Mouse (Mus musculus): ENCODE results near the gene Hirip3. TPM values are rescaled to one million over a fixed set of nuclear protein-coding genes. Genes with fewer than 3 reads are reported as not detected.
"Not testable (repeated sequence)": the region's sequence is repeated elsewhere in the genome, so short reads cannot be mapped to it uniquely, and the experiment has no call there.

Gene Hirip3
- total RNA-seq, 4 experiments from 2014 or later = 32.6 to 47.7 (median 40.7) TPM

DNA sequence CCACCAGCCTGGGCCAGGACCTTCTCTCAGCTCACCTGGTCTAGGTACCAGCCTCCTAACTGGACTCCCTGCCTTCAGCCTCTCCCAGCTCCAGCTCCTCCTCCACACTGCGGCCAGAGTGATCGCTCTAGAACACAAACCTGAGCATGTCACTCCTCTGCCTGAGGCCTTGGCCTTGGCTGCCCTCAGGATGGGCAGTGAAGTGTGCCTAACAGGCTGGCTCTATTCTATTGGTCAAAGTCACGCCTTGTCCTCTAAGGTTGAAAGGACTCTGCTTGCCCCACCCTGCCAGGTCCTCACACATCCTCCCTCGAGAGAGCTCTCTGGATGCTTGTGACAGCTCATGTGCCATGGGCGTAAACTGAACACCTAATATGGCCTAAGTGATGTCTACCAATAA is 8.3 kb upstream of the Hirip3 start:
- no peak for DNase-seq (ENCODE audit: low spot score in 2 of 2)

DNA sequence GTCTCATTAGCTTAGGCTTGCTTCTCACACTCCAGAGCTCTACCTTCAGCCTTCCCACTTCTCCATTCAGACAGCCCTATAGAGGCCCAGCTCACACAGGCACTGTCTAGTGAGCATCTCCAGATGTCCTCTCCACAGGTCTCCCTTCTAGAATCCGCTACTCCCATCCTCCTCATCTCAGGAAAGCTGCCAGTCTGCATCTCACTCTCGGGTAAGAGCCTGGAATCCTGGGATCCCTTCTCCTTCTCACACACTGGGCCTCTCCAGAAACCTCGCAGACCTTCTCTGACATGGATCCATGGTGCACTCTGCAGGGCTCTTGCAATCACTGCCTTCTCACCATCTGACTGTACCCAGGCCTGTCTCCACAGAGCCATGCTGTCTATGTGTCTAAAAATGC is 6.1 kb upstream of the Hirip3 start:
- no peak for DNase-seq (ENCODE audit: low spot score in 2 of 2)

GRCm38 (mm10) chr7:126856741-126857420 is 4.9 kb upstream of the Hirip3 start:
- DNase-seq (ENCODE audit: low spot score in 2 of 2) = no peak

DNA sequence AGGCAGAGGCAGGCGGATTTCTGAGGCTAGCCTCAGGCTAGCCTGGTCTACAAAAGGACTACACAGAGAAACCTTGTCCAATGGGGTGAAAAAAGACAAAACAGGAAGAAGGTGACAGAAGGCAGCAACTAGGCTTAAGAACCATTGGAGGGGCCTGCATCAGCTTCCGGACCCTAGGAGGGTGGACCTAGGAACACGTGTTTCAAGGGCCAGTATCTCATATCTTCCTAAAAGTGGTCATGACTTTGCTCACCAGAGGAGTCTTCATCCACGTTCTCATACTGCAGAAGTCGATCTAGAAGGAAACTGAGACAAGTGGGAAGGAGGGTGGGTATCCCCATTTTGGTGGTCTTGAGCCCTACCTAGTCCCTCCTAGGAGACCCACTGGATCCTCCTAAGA is 785 bp upstream of the Hirip3 start:
- no peak for DNase-seq (ENCODE audit: low spot score in 2 of 2)

GRCm38 (mm10) chr7:126862147-126862784 is 494 bp downstream of the Hirip3 start, which contains the start of gene Ino80e:
Ino80e (minus strand) TSS chr7:126862377.
- peak; percentile 91 to 97 for DNase-seq (ENCODE audit: low spot score in 2 of 2)

GRCm38 (mm10) chr7:126863791-126864190 is 2.0 kb downstream of the Hirip3 start:
- no peak for DNase-seq (ENCODE audit: low spot score in 2 of 2)

GRCm38 (mm10) chr7:126867534-126867933 is 5.8 kb downstream of the Hirip3 start:
- DNase-seq (ENCODE audit: low spot score in 2 of 2) = no peak

- DNase-seq (ENCODE audit: low spot score in 2 of 2) = no peak
Observed at GRCm38 (mm10) chr7:126868003-126868402, 6.2 kb downstream of the Hirip3 start.

DNA sequence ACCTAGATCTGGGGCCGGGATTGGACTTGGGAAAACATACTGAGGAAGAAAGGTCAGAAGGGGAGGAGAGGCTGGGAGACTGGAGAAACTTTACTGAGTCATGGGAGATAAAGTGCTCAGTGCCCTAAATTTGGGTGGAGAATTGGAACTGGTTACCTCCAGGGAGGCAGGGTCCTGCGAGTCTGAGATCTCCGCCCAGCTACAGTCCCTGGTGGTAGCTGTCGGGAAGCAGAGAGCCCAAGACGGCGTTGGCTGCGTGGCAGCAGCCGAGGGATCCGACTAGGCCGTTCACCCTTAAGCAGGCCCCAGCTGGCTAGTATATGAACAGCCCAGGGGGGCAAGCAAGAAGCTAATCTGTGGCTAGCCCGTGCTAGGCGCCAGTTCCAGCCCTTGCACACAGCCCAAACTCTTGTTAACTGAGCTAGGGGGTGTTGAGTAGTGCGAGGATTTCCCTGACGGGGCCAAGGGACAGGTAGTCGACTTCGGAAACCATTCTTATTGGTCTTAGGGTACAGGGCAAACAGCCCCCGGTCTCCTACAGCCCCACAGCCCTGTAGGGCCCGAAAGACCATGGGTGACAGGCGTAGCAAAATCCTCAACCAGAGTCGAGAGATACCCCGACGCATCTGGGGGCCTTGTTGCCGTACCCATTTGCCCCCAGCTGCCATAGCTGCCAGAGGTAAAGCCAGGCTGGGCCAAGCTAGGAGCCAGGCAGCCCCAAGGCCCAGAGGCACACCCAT is 8.2 kb downstream of the Hirip3 start:
- no peak for DNase-seq (ENCODE audit: low spot score in 2 of 2)

GRCm38 (mm10) chr7:126870520-126870891 is 8.7 kb downstream of the Hirip3 start:
- no peak for DNase-seq (ENCODE audit: low spot score in 2 of 2)

- DNase-seq (ENCODE audit: low spot score in 2 of 2) = no peak
Observed at GRCm38 (mm10) chr7:126877239-126877638, 15.5 kb downstream of the Hirip3 start.

GRCm38 (mm10) chr7:126881040-126881439 is 19.3 kb downstream of the Hirip3 start:
- DNase-seq (ENCODE audit: low spot score in 2 of 2) = no peak

- no peak for DNase-seq (ENCODE audit: low spot score in 2 of 2)
Observed at GRCm38 (mm10) chr7:126883731-126884181, 22.0 kb downstream of the Hirip3 start.

- peak; percentile 94 to 99 for DNase-seq (ENCODE audit: low spot score in 2 of 2)
Observed at GRCm38 (mm10) chr7:126884286-126885164, 22.8 kb downstream of the Hirip3 start, which contains the start of gene Taok2. Taok2 (minus strand) TSS chr7:126884703.

- no peak for DNase-seq (ENCODE audit: low spot score in 2 of 2)
Observed at GRCm38 (mm10) chr7:126887281-126887680, 25.5 kb downstream of the Hirip3 start.

DNA sequence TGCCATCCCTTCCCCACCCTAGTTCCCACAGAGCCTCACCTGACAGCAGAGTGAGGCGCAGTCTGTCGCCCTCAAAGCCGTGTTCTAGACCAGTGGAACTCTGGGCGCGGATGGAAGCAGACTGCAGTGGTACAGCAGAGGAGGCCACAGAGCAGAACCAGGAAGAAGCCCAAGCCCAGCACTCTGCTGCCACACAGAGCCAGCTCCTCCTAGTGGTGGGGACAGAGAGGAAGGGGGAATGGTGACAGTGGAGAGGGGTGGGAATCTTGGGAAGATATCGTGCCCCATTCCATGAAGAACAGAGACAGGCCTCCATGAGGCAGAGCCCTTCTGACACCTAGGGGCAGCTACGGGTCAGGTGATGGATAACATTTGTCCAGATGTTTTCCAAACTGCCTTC is 27.1 kb downstream of the Hirip3 start:
- no peak for DNase-seq (ENCODE audit: low spot score in 2 of 2)

DNA sequence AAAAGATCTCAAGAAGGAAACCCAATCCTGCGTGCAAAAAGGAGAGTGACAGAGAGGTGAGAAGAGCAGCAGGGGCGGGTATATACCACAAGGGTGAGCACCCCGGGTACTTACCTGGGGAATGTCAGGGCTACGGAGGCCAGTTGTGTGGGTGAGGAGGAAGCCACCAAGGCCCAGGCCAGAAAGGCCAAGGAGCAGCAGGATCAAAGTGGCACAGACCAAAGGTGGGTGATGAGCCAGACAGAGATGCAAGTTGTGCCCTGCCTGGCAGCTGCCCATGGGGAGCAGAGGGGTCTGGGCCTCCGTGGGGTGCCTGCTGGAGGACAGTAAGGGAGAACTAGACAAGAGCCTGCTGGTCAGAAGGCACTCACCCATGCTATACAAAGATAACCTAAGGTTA is 35.1 kb downstream of the Hirip3 start:
- no peak for DNase-seq (ENCODE audit: low spot score in 2 of 2)

GRCm38 (mm10) chr7:126897390-126898101 is 35.8 kb downstream of the Hirip3 start:
- DNase-seq (ENCODE audit: low spot score in 2 of 2) = no peak

- peak; percentile 89 to 91 for DNase-seq (ENCODE audit: low spot score in 2 of 2)
Observed at GRCm38 (mm10) chr7:126898102-126898990, 36.6 kb downstream of the Hirip3 start.

DNA sequence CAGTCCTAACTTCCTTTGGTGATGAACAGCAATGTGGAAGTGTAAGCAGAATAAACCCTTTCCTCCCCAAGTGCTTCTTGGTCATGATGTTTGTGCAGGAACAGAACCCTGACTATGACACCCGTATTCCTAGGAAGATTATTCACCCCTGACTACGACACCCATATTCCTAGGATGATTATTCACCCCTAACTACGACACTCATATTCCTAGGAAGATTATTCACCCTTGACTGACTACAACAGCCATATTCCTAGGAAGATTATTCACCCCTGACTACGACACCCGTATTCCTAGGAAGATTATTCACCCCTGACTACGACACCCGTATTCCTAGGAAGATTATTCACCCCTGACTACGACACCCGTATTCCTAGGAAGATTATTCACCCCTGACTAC is 38.0 kb downstream of the Hirip3 start:
- DNase-seq (ENCODE audit: low spot score in 2 of 2) = not testable (repeated sequence)

Measured in left cerebral cortex, adult 8-10 months (tissue).